7 mouse cellular contexts compared by ENCODE assay signal in genomic region chr8:124403876-124404275, GRCm38 (mm10). TPM values are rescaled to one million over a fixed set of nuclear protein-coding genes. Genes with fewer than 3 reads are reported as not detected.
DNase-seq lines count a peak whose midpoint lies in the region; ATAC-seq and TF ChIP-seq lines count a peak whose summit lies in the region.

No protein-coding gene starts in this region.

- no peaks in the 10 kb centered on the region for H3K36me3 ChIP-seq in embryonic facial prominence, embryonic 13.5 days

- no peak overlapping the region for H3K4me2 ChIP-seq in embryonic facial prominence, embryonic 13.5 days

- ATAC-seq in embryonic facial prominence, embryonic 13.5 days (ENCODE audit: insufficient number of reproducible peaks, insufficient read depth, low FRiP score, low TSS enrichment, low read depth): 0 out of 2 replicates have a peak, but pooled peaks have one; percentile 13

- TF ChIP-seq CTCF in olfactory bulb, adult 2 months (IDR thresholded peaks at IDR 0.05; ENCODE audit: insufficient read depth, low read depth, low read length): peak; percentile 45; the same call in 1 of the 2 replicates

- H3K9ac ChIP-seq in embryonic facial prominence, embryonic 13.5 days: no peak overlapping the region

- WGBS in embryonic facial prominence, embryonic 13.5 days: 45% methylated on average over 3 of the region's 3 CpGs
- WGBS in olfactory bulb, adult 2 months: 46% methylated on average over 3 of the region's 3 CpGs

- no peaks in the 10 kb centered on the region for H3K27me3 ChIP-seq in embryonic facial prominence, embryonic 13.5 days

- TF ChIP-seq POLR2A in olfactory bulb, adult 2 months (IDR thresholded peaks at IDR 0.05; ENCODE audit: insufficient read depth, low read depth, low read length): no peak

- H3K9me3 ChIP-seq in embryonic facial prominence, embryonic 13.5 days: no peaks in the 10 kb centered on the region

- H3K4me1 ChIP-seq in embryonic facial prominence, embryonic 13.5 days: no peaks in the 10 kb centered on the region
- H3K4me1 ChIP-seq in olfactory bulb, adult 2 months (ENCODE audit: control insufficient read depth, insufficient read depth, low read length): peaks cover 57% of the 10 kb centered on the region

- H3K27ac ChIP-seq in embryonic facial prominence, embryonic 13.5 days: no peak overlapping the region
- H3K27ac ChIP-seq in olfactory bulb, adult 2 months (ENCODE audit: insufficient read depth, low read depth, low read length): no peak overlapping the region

- DNase-seq in ovary, postnatal 36 days (ENCODE audit: low spot score): peak; percentile 36
- DNase-seq in ovary, adult 18-20 months (ENCODE audit: low spot score): no peak
- peak; percentile 91 for DNase-seq in brain, adult 2 months (ENCODE audit: low read depth, low spot score)
- peak; percentile 48 for DNase-seq in kidney, adult 9 months
- DNase-seq in T-cell, adult 2 months (ENCODE audit: low spot score): no peak

- H3K4me3 ChIP-seq in embryonic facial prominence, embryonic 13.5 days: no peak overlapping the region
- H3K4me3 ChIP-seq in olfactory bulb, adult 2 months (ENCODE audit: insufficient read depth, low read depth, low read length): no peak overlapping the region

RNA-seq across cellular contexts. Expression of gene Pgbd5, which starts 35.6 kb away (rescaled TPM):
- polyA plus RNA-seq in embryonic facial prominence, embryonic 13.5 days (2015; fragmentation: Nextera tagmentation; extraction: Ambion mirVana): 2.0 and 2.6 TPM in 2 replicates
- not detected in 2 replicates for polyA plus RNA-seq in olfactory bulb, adult 2 months (2012; ENCODE audit: insufficient read depth, insufficient read length, low replicate concordance, missing spikeins)

Comparison
In these comparisons a context has a peak if more than half of its experiments do, and no peak if none do; other contexts are left out.
1. DNase-seq: peak in ovary, postnatal 36 days (single experiment), brain, adult 2 months (single experiment) and kidney, adult 9 months (single experiment); none in ovary, adult 18-20 months (single experiment) and T-cell, adult 2 months (single experiment).